In genomic region chr5:16113879-16114278, GRCm38 (mm10) we compare ENCODE assay signal across 22 mouse cellular contexts.
"Had no signal": no experiment of that assay in that cellular context is flagged by ENCODE, and none has a peak within 500 bp of the region (broad histone marks: within the 10 kb centered on the region; RNA-seq: fewer than 3 reads in every experiment).

No protein-coding gene starts in this region.

- H3K9ac ChIP-seq: limb, embryonic 12.5 days; limb, embryonic 15.5 days; liver, embryonic 14.5 days; liver, postnatal 0 days; lung, embryonic 14.5 days; neural tube, embryonic 13.5 days; stomach, embryonic 15.5 days had no signal

- H3K9me3 ChIP-seq: limb, embryonic 12.5 days; limb, embryonic 15.5 days; neural tube, embryonic 13.5 days; stomach, embryonic 15.5 days had no signal

- ATAC-seq: liver, postnatal 0 days; lung, postnatal 0 days had no signal

- H3K36me3 ChIP-seq: limb, embryonic 12.5 days; limb, embryonic 15.5 days; neural tube, embryonic 13.5 days; stomach, embryonic 15.5 days had no signal

- H3K4me1 ChIP-seq: limb, embryonic 15.5 days; stomach, embryonic 15.5 days had no signal

- H3K4me2 ChIP-seq: limb, embryonic 12.5 days; limb, embryonic 15.5 days; liver, embryonic 11.5 days; lung, embryonic 14.5 days; neural tube, embryonic 13.5 days; stomach, embryonic 15.5 days had no signal

- H3K27ac ChIP-seq: limb, embryonic 12.5 days; limb, embryonic 15.5 days; liver, embryonic 14.5 days; macrophage; neural tube, embryonic 13.5 days; stomach, embryonic 15.5 days had no signal

- H3K4me3 ChIP-seq: limb, embryonic 12.5 days; limb, embryonic 15.5 days; myocyte; neural tube, embryonic 13.5 days; stomach, embryonic 15.5 days had no signal

- H3K27me3 ChIP-seq: limb, embryonic 12.5 days; limb, embryonic 15.5 days; neural tube, embryonic 13.5 days; stomach, embryonic 15.5 days had no signal

- DNase-seq: kidney, adult 18-20 months; kidney, adult 9 months; kidney, postnatal 14 days; kidney, postnatal 4 days; layer of hippocampus, adult 9-11 months; left cerebral cortex, postnatal 4 days; liver, postnatal 0 days; lung, embryonic 14.5 days; midbrain, embryonic 14.5 days; retina, postnatal 1 day; right cerebral cortex, postnatal 25 days; spleen, adult 18-20 months; thymus, postnatal 25 days had no signal
